Mouse (Mus musculus) neural tube, embryonic 11.5 days (tissue): ENCODE results near the gene Cavin3. TPM values are rescaled to one million over a fixed set of nuclear protein-coding genes. Genes with fewer than 3 reads are reported as not detected.
"Not testable (repeated sequence)": the region's sequence is repeated elsewhere in the genome, so short reads cannot be mapped to it uniquely, and the experiment has no call there.

Experiments
- ATAC-seq: fragments of 200-750 bp; cut with Nextera tagmentation; 2 replicates; pipeline ENCODE4 v1.8.0; 2017; ENCODE audit warnings: moderate number of reproducible peaks, mild to moderate bottlenecking, moderate TSS enrichment, moderate library complexity; ENCODE audit not compliant: insufficient read depth, low FRiP score, low TSS enrichment
- DNase-seq: peaks from one replicate; pipeline ENCODE4 v3.0.0-alpha.2; 2015; ENCODE audit warnings: low spot score
- H3K27ac ChIP-seq: fragments of 300-500 bp; sonication (generic); 2 replicates; pipeline ENCODE4 v1.5.1; 2014; ENCODE audit warnings: low read depth, mild to moderate bottlenecking, low read length
- H3K27me3 ChIP-seq: fragments of 300-500 bp; sonication (generic); 2 replicates; pipeline ENCODE4 v1.6.1; 2014; ENCODE audit warnings: mild to moderate bottlenecking, low read length, mixed read lengths; ENCODE audit not compliant: control insufficient read depth, insufficient read depth
- H3K36me3 ChIP-seq: fragments of 300-500 bp; sonication (generic); 2 replicates; pipeline ENCODE4 v1.6.1; 2014; ENCODE audit warnings: mild to moderate bottlenecking, low read length, moderate library complexity, mixed read lengths; ENCODE audit not compliant: control insufficient read depth, insufficient read depth
- H3K4me1 ChIP-seq: fragments of 300-500 bp; sonication (generic); 2 replicates; pipeline ENCODE4 v1.6.1; 2014; ENCODE audit warnings: low read length, mixed read lengths; ENCODE audit not compliant: control insufficient read depth, insufficient read depth
- H3K4me2 ChIP-seq: fragments of 300-500 bp; sonication (generic); 2 replicates; pipeline ENCODE4 v1.6.1; 2014; ENCODE audit warnings: low read depth, mild to moderate bottlenecking, moderate library complexity
- H3K4me3 ChIP-seq: fragments of 300-500 bp; sonication (generic); 2 replicates; pipeline ENCODE4 v1.5.1; 2014; ENCODE audit warnings: low read depth, low read length
- H3K9ac ChIP-seq: fragments of 300-500 bp; sonication (generic); 2 replicates; pipeline ENCODE4 v1.6.1; 2014; ENCODE audit warnings: mild to moderate bottlenecking, low read length
- H3K9me3 ChIP-seq: fragments of 300-500 bp; sonication (generic); 2 replicates; pipeline ENCODE4 v1.6.1; 2016; ENCODE audit warnings: low read length; ENCODE audit not compliant: control insufficient read depth
- WGBS: fragments of 180-500 bp; shearing (Covaris S2); extraction: QIAGEN DNeasy Blood & Tissue Kit; methylation state at CpG from one replicate; pipeline ENCODE4 v1.1.7; 2014; 5-methylcytosine and 5-hydroxymethylcytosine counted together
- polyA plus RNA-seq: library from polyadenylated mRNA; unstranded; fragments of >200 nt; fragmentation: Nextera tagmentation; extraction: Ambion mirVana; gene quantifications from 2 replicates; pipeline ENCODE4 v1.2.1, GENCODE M21; 2014

Gene Cavin3
- polyA plus RNA-seq, 1 experiment from 2014 or later = 23.0 TPM

GRCm38 (mm10) chr7:105477433-105477700 is 4.7 kb downstream of the Cavin3 start:
- H3K27ac ChIP-seq = no peak overlapping the region
- H3K9ac ChIP-seq = no peak overlapping the region
- DNase-seq (no peak), ATAC-seq (no peak)
- H3K27me3 ChIP-seq = no peaks in the 10 kb centered on the region
- no peaks in the 10 kb centered on the region for H3K9me3 ChIP-seq
- 90% methylated on average over 1 of the region's 1 CpGs for WGBS
- peaks cover 2% of the 10 kb centered on the region; the same call in 1 of the 2 replicates for H3K4me1 ChIP-seq
- no peak overlapping the region for H3K4me2 ChIP-seq
- no peak overlapping the region for H3K4me3 ChIP-seq
- no peaks in the 10 kb centered on the region for H3K36me3 ChIP-seq

GRCm38 (mm10) chr7:105476683-105477432 is 5.2 kb downstream of the Cavin3 start:
- Histone ChIP-seq H3K9me3 (no peaks in the 10 kb centered on the region), H3K4me2 (no peak overlapping the region), H3K27ac (no peak overlapping the region), H3K36me3 (no peaks in the 10 kb centered on the region), H3K9ac (no peak overlapping the region), H3K4me3 (no peak overlapping the region), H3K4me1 (no peaks in the 10 kb centered on the region; the same call in 1 of the 2 replicates), H3K27me3 (no peaks in the 10 kb centered on the region)
- WGBS = 84% methylated on average over 10 of the region's 10 CpGs
- no peak for DNase-seq
- ATAC-seq = no peak

- 89% methylated on average over 7 of the region's 7 CpGs for WGBS
- H3K36me3 ChIP-seq = no peaks in the 10 kb centered on the region
- H3K27ac ChIP-seq = no peak overlapping the region
- no peak overlapping the region for H3K4me2 ChIP-seq
- no peak overlapping the region for H3K4me3 ChIP-seq
- H3K9me3 ChIP-seq = no peaks in the 10 kb centered on the region
- no peaks in the 10 kb centered on the region for H3K27me3 ChIP-seq
- DNase-seq = no peak
- H3K4me1 ChIP-seq = no peaks in the 10 kb centered on the region
- ATAC-seq = no peak
- H3K9ac ChIP-seq = no peak overlapping the region
Measured at GRCm38 (mm10) chr7:105475396-105475949, 6.6 kb downstream of the Cavin3 start.

- no peaks in the 10 kb centered on the region for H3K27me3 ChIP-seq
- H3K36me3 ChIP-seq = no peaks in the 10 kb centered on the region
- ATAC-seq (no peak), DNase-seq (no peak)
- 73% methylated on average over 4 of the region's 4 CpGs for WGBS
- H3K4me1 ChIP-seq = no peaks in the 10 kb centered on the region
- no peak overlapping the region for H3K9ac ChIP-seq
- H3K4me2 ChIP-seq = no peak overlapping the region
- H3K4me3 ChIP-seq = no peak overlapping the region
- no peaks in the 10 kb centered on the region for H3K9me3 ChIP-seq
- H3K27ac ChIP-seq = no peak overlapping the region
Measured at GRCm38 (mm10) chr7:105474771-105475315, 7.3 kb downstream of the Cavin3 start.

GRCm38 (mm10) chr7:105472607-105473006 is 9.5 kb downstream of the Cavin3 start:
- no peaks in the 10 kb centered on the region for H3K27me3 ChIP-seq
- no peaks in the 10 kb centered on the region for H3K9me3 ChIP-seq
- DNase-seq (no peak), ATAC-seq (no peak)
- 55% methylated on average over 1 of the region's 1 CpGs for WGBS
- H3K9ac ChIP-seq = no peak overlapping the region
- no peaks in the 10 kb centered on the region for H3K4me1 ChIP-seq
- no peak overlapping the region for H3K4me3 ChIP-seq
- H3K36me3 ChIP-seq = no peaks in the 10 kb centered on the region
- no peak overlapping the region for H3K4me2 ChIP-seq
- H3K27ac ChIP-seq = no peak overlapping the region

- H3K27me3 ChIP-seq, H3K9me3 ChIP-seq, H3K4me1 ChIP-seq, H3K4me2 ChIP-seq, H3K4me3 ChIP-seq, DNase-seq, H3K36me3 ChIP-seq, ATAC-seq, H3K9ac ChIP-seq, H3K27ac ChIP-seq: not testable (repeated sequence)
- WGBS = 84% methylated on average over 5 of the region's 5 CpGs
Measured at GRCm38 (mm10) chr7:105465505-105465904, 16.6 kb downstream of the Cavin3 start.

- Histone ChIP-seq H3K36me3 (no peaks in the 10 kb centered on the region), H3K4me1 (no peaks in the 10 kb centered on the region), H3K9me3 (no peaks in the 10 kb centered on the region), H3K4me3 (no peak overlapping the region), H3K27ac (no peak overlapping the region), H3K9ac (no peak overlapping the region), H3K27me3 (no peaks in the 10 kb centered on the region), H3K4me2 (no peak overlapping the region)
- DNase-seq (no peak), ATAC-seq (no peak)
Measured at GRCm38 (mm10) chr7:105458546-105458945, 23.6 kb downstream of the Cavin3 start.

GRCm38 (mm10) chr7:105453345-105453744 is 28.8 kb downstream of the Cavin3 start:
- ATAC-seq, H3K27ac ChIP-seq, H3K36me3 ChIP-seq, DNase-seq, H3K27me3 ChIP-seq, H3K4me1 ChIP-seq, H3K4me2 ChIP-seq, H3K9me3 ChIP-seq, H3K4me3 ChIP-seq, H3K9ac ChIP-seq: not testable (repeated sequence)
- 82% methylated on average over 4 of the region's 4 CpGs for WGBS

GRCm38 (mm10) chr7:105445076-105445475 is 37.0 kb downstream of the Cavin3 start:
- no peak overlapping the region for H3K4me3 ChIP-seq
- no peak overlapping the region for H3K27ac ChIP-seq
- WGBS = 82% methylated on average over 3 of the region's 3 CpGs
- no peak for ATAC-seq
- no peaks in the 10 kb centered on the region for H3K9me3 ChIP-seq
- H3K9ac ChIP-seq = no peak overlapping the region
- no peak for DNase-seq
- no peak overlapping the region for H3K4me2 ChIP-seq
- no peaks in the 10 kb centered on the region for H3K27me3 ChIP-seq
- H3K4me1 ChIP-seq = no peaks in the 10 kb centered on the region
- no peaks in the 10 kb centered on the region for H3K36me3 ChIP-seq
